Mouse (Mus musculus): ENCODE measurements at regions not wholly inside any gene's neighbourhood (a gene's known extent, or its start where the extent isn't known, plus 50 kb on each side); places are given as distances from the start of the nearest gene placed in this dataset.
"Not testable (repeated sequence)": the region's sequence is repeated elsewhere in the genome, so short reads cannot be mapped to it uniquely, and the experiment has no call there.

GRCm38 (mm10) chrX:130684381-130684780 lies 934.8 kb downstream of the Diaph2 start:
- TF ChIP-seq ELF1 (IDR thresholded peaks at IDR 0.05; ENCODE audit: low read depth, low read length) (no peak), SMC3 (IDR thresholded peaks at IDR 0.05; ENCODE audit: low read depth, low read length) (no peak), MYC (IDR thresholded peaks at IDR 0.05; ENCODE audit: low read depth, low read length) (no peak), UBTF (IDR thresholded peaks at IDR 0.05; ENCODE audit: borderline replicate concordance, insufficient read depth, low read depth, low read length) (no peak), GABPA (IDR thresholded peaks at IDR 0.05; ENCODE audit: low read depth, low read length) (no peak), SIN3A (IDR thresholded peaks at IDR 0.05; ENCODE audit: low read length) (no peak)
- no peaks in the 10 kb centered on the region for H3K27me3 ChIP-seq (ENCODE audit: control insufficient read depth in 1 of 2, insufficient read depth in 2 of 2, low read length in 2 of 2)
- no peaks in the 10 kb centered on the region for H3K4me1 ChIP-seq (ENCODE audit: control insufficient read depth in 1 of 2, insufficient read depth in 2 of 2, low read length in 2 of 2)
- H3K4me3 ChIP-seq (ENCODE audit: control insufficient read depth in 1 of 2, insufficient read depth in 1 of 2, low read depth in 2 of 2, low read length in 2 of 2), result no peak overlapping the region
- H3K27ac ChIP-seq (ENCODE audit: control insufficient read depth, low read depth, low read length), result no peak overlapping the region
- no peaks in the 10 kb centered on the region for H3K9me3 ChIP-seq (replicated peaks; ENCODE audit: insufficient read depth, low read length)
- H3K9ac ChIP-seq (ENCODE audit: control insufficient read depth, low read depth, low read length, poor library complexity, severe bottlenecking), result no peak overlapping the region
- DNase-seq (ENCODE audit: low read depth, low spot score), result peak; percentile 27
- no peaks in the 10 kb centered on the region for H3K36me3 ChIP-seq (ENCODE audit: control insufficient read depth in 1 of 2, insufficient read depth in 2 of 2, low read length in 2 of 2)
- H3K79me2 ChIP-seq (ENCODE audit: control insufficient read depth, insufficient read depth, low read length, poor library complexity), result no peaks in the 10 kb centered on the region

GRCm38 (mm10) chrX:130708929-130709328 lies 959.4 kb downstream of the Diaph2 start:
- Histone ChIP-seq H3K27ac (ENCODE audit: control insufficient read depth, low read depth, low read length) (no peak overlapping the region), H3K4me1 (ENCODE audit: control insufficient read depth in 1 of 2, insufficient read depth in 2 of 2, low read length in 2 of 2) (no peaks in the 10 kb centered on the region; a peak in 1 of 4 replicates), H3K9me3 (replicated peaks; ENCODE audit: insufficient read depth, low read length) (no peaks in the 10 kb centered on the region), H3K9ac (ENCODE audit: control insufficient read depth, low read depth, low read length, poor library complexity, severe bottlenecking) (no peak overlapping the region), H3K79me2 (ENCODE audit: control insufficient read depth, insufficient read depth, low read length, poor library complexity) (no peaks in the 10 kb centered on the region), H3K4me3 (ENCODE audit: control insufficient read depth in 1 of 2, insufficient read depth in 1 of 2, low read depth in 2 of 2, low read length in 2 of 2) (no peak overlapping the region), H3K27me3 (ENCODE audit: control insufficient read depth in 1 of 2, insufficient read depth in 2 of 2, low read length in 2 of 2) (no peaks in the 10 kb centered on the region), H3K36me3 (ENCODE audit: control insufficient read depth in 1 of 2, insufficient read depth in 2 of 2, low read length in 2 of 2) (no peaks in the 10 kb centered on the region)
- DNase-seq (ENCODE audit: low read depth, low spot score), result no peak
- no peak for TF ChIP-seq CTCF (IDR thresholded peaks at IDR 0.05 in 2 of 3, conservative IDR thresholded peaks at IDR 0.05 in 1 of 3; ENCODE audit: control insufficient read depth in 1 of 3, insufficient read depth in 1 of 3, low read depth in 2 of 3, low read length in 3 of 3, poor library complexity in 1 of 3, severe bottlenecking in 1 of 3)
- TF ChIP-seq TCF12 (IDR thresholded peaks at IDR 0.05; ENCODE audit: low read depth, low read length), result no peak
- TF ChIP-seq USF2 (IDR thresholded peaks at IDR 0.05; ENCODE audit: borderline replicate concordance in 1 of 2, insufficient read depth in 1 of 2, low read depth in 1 of 2, low read length in 2 of 2), result no peak
- TF ChIP-seq EP300 (IDR thresholded peaks at IDR 0.05; ENCODE audit: low read depth in 1 of 2, low read length in 2 of 2), result no peak
- no peak for TF ChIP-seq ZNF384 (IDR thresholded peaks at IDR 0.05; ENCODE audit: low read depth, low read length)
- no peak for TF ChIP-seq NELFE (IDR thresholded peaks at IDR 0.05; ENCODE audit: low read depth, low read length)
- TF ChIP-seq ELF1 (IDR thresholded peaks at IDR 0.05; ENCODE audit: low read depth, low read length), result no peak
- no peak for TF ChIP-seq MAX (IDR thresholded peaks at IDR 0.05; ENCODE audit: low read length)
- TF ChIP-seq KAT2A (conservative IDR thresholded peaks at IDR 0.05; ENCODE audit: low read depth, low read length), result no peak

DNA sequence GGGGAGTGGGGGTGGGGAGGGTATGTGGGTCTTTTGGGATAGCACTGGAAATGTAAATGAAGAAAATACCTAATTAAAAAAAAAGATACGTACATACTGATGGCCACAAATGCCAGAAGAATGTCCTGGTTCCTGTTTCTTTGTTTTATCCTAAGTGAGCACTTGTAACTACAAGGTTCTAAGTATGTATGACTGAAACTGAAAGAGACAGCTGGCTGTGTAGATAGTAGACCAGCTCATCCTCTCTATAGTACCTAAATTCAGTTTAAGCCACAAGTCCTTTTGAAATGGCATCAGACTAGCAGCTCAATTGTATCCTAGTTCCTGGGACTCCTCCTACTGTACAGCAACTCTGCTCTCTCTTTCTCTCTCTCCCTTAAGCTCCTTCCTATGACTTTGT lies 994.6 kb downstream of the Diaph2 start:
- not testable (repeated sequence) for H3K79me2 ChIP-seq (ENCODE audit: control insufficient read depth, insufficient read depth, low read length, poor library complexity); H3K4me1 ChIP-seq (ENCODE audit: control insufficient read depth in 1 of 2, insufficient read depth in 2 of 2, low read length in 2 of 2); H3K36me3 ChIP-seq (ENCODE audit: control insufficient read depth in 1 of 2, insufficient read depth in 2 of 2, low read length in 2 of 2); H3K9me3 ChIP-seq (replicated peaks; ENCODE audit: insufficient read depth, low read length); H3K4me3 ChIP-seq (ENCODE audit: control insufficient read depth in 1 of 2, insufficient read depth in 1 of 2, low read depth in 2 of 2, low read length in 2 of 2); H3K9ac ChIP-seq (ENCODE audit: control insufficient read depth, low read depth, low read length, poor library complexity, severe bottlenecking); H3K27me3 ChIP-seq (ENCODE audit: control insufficient read depth in 1 of 2, insufficient read depth in 2 of 2, low read length in 2 of 2)
- TF ChIP-seq EP300 (IDR thresholded peaks at IDR 0.05; ENCODE audit: low read depth in 1 of 2, low read length in 2 of 2) (peak; percentile 79 to 84), GATA1 (IDR thresholded peaks at IDR 0.05; ENCODE audit: low read depth, low read length) (peak; percentile 63), TAL1 (IDR thresholded peaks at IDR 0.05; ENCODE audit: low read length) (peak; percentile 51), ETS1 (IDR thresholded peaks at IDR 0.05; ENCODE audit: low read depth, low read length) (0 out of 2 replicates have a peak, but pooled peaks have one; percentile 14), TCF12 (IDR thresholded peaks at IDR 0.05; ENCODE audit: low read depth, low read length) (peak; percentile 71; the same call in 1 of the 2 replicates)
- DNase-seq (ENCODE audit: low read depth, low spot score), result peak; percentile 77
- peak overlapping the region; percentile 11; the same call in 1 of the 2 replicates for H3K27ac ChIP-seq (ENCODE audit: control insufficient read depth, low read depth, low read length)

All from MEL (cell line).